Mouse (Mus musculus) left cerebral cortex, postnatal 10 days (tissue): Measurements from ENCODE around the gene Alkbh7. TPM values are rescaled to one million over a fixed set of nuclear protein-coding genes. Genes with fewer than 3 reads are reported as not detected.

Source experiments
- DNase-seq, 2 experiments: peaks; one replicate each; pipeline ENCODE4 v3.0.0; 2021 to 2022; ENCODE audit warnings: low spot score in 2 of 2, mixed read lengths in 1 of 2; ENCODE audit errors: extremely low spot score in 1 of 2
- intact Hi-C: fragments of 180-260 bp; cut with DNase I; formaldehyde crosslinking; loops from one replicate; pipeline ENCODE4 v1.15.1; 2025
- total RNA-seq, 2 experiments: library from RNA; stranded (reverse); gene quantifications; 2 replicates each; pipeline ENCODE4 v1.2.3; 2021

Gene Alkbh7
- total RNA-seq, 2 experiments from 2014 or later: 25.7 to 30.4 TPM

- DNase-seq: no peak
- intact Hi-C loops: no loop called here
Measured at GRCm38 (mm10) chr17:57012245-57012795, 15.2 kb downstream of the Alkbh7 start.

DNA sequence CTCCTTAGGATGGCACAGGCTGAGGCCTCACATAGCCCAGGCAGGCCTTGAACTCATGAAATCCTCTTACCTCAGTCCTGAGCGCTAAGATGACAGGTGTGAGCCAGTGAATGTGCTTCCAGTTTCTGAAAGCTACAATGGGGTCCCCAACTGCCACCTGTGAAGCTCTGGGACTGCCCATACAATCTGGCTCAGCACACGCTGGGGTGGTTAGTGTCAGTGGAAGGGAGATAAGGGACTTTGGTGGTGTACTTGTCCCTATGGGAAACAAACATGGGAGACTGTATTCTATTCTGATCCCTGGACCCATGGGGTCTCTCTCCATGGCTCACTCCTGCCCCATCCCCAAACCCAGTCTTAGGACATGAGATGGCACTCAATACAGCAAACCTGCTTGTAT, 22.6 kb downstream of the Alkbh7 start:
- intact Hi-C loops: no loop called here

DNA sequence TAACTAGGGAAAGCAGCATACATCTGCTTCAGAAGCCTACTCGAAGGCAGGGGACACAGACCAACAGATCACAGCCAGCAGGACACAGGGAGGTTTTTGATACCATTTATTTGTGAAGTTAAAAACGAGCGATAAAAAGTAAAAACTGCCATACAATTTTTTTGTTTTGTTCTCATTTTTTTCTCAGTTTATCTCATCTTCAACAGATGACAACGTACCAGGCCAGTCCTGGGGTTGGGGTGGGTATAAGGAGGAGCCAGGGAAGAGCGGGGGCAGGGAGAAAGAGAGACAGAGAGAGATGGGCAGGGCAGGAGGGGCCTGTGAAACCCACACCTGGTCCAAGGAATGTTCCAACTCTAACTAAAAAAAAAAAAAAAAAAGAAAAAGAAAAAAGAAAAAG, 23.8 kb downstream of the Alkbh7 start:
- intact Hi-C loops: no loop called here
- no peak for DNase-seq

More for the DNA sequence above, 22.6 kb downstream of the Alkbh7 start:
- DNase-seq: no peak

GRCm38 (mm10) chr17:57027471-57027870, 30.3 kb downstream of the Alkbh7 start:
- DNase-seq: no peak
- intact Hi-C loops: no loop called here

DNA sequence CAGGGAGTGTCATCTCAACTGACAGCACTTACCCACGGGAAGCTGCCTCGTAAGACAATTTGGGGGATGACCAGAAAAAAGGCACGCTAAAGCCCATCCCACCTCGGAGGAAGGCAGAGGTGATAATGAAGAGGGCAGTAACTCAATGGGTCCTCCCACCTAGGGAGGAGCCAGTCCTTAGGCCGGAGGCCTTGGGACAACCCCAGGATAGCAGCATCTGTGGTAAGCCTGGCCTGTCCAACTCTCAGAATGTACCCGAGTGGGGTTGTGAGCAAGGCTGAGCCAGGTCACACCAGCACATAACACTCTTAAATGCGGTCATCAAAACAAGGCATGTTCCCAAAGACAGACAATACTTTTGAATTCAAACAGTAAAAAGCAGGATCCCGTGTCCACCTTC, 32.6 kb downstream of the Alkbh7 start:
- intact Hi-C loops: no loop called here
- DNase-seq: peak in 1 of 2 experiments; percentile 24

DNA sequence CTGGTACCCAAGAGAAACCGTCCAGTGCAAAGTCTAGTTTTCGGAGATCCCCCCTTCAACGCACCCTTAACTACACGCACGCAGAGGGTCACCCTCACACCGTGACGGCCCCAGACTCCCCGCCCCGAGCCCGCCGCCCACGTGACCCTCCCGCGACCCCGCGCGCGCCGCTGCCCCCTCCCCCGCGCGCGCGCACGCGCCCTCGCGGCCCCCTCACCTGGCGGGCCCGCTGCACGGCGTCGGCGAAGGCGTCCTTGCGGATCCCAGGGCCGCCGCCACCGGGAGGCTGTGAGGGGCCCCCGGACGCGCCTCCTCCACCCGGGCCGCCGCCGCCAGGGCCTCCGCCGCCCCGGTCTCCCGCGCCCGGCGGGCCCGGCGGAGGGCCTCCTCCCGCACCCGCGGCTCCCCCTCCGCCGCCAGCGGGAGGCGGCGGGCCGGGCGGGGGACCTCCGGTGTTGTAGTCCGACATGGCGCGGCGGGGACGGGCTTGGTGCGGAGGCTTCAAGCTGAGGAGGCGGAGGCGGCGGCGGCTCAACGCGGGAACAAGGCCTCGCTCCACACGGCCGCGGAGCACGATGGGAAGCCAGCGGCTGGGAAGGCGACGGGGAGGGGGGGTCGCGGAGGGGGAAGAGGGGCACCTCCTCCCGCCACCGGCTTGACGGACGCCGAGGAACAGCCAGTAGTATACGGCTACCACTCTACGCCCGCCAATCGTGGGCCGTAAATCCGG, 34.0 kb downstream of the Alkbh7 start, which contains the start of gene Khsrp:
Gene Khsrp (minus strand): TSS at position 592 of the 730 bp plus-strand sequence.
- intact Hi-C loops: no loop called here

DNA sequence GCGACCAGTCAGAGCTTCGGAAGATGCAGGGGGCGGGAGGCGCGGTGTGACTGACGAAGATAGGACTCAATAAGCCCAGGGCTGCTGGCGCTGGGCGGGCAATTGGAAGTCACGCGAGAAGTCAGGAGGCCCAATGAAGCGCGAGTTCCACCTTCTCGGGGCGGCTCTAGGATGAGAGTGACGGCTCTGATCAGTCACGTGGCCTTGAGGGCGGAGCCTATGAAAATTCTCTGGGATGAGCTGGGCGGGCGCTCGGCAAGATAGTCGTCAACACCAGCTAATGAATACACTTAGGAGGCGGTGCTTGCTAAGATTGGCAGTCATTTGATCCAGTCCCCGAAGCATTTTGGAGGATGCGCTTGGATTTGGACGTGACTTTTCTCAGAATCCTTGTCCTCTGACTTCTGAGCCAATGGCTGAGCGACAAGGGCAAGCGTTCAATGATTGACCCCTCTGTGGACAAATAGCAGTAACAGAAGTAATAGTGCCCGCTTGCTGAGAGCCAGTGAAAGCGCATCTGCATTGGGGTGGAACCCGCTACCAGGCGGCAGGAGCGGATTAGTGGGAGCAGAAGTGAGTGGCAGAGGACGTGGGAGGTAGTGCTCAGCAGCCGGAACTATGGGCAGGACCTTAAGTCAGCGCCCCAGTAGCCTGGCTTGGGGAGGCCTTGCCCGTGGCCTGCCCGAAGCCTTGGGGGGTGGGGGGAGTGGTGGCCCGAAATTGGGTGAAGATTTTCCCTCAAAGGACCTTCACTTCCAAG, 34.7 kb downstream of the Alkbh7 start:
- intact Hi-C loops: no loop called here
- peak; percentile 100 for DNase-seq

More for the DNA sequence above, 34.0 kb downstream of the Alkbh7 start, which contains the start of gene Khsrp:
- peak in 1 of 2 experiments; percentile 80 for DNase-seq

DNA sequence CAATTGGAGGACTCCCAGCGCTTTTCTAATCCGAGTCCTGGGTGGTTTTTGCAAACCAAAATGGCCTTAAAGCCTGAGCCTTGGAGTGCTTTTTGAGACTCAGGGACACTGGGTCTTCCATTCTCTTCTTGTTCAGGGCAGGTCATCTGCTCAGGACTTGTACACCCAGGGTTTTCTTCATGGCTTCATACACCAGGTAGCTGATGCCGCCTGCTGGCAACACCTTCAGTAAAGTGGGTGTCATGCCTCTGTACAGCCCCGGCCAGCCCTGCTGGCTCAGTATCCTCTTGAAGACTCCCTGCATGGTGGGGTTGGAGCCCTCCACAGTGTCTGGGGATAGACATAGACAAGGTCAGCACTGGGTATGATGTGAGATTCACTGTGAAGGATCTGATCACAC, 35.7 kb downstream of the Alkbh7 start:
- DNase-seq: no peak
- intact Hi-C loops: no loop called here

DNA sequence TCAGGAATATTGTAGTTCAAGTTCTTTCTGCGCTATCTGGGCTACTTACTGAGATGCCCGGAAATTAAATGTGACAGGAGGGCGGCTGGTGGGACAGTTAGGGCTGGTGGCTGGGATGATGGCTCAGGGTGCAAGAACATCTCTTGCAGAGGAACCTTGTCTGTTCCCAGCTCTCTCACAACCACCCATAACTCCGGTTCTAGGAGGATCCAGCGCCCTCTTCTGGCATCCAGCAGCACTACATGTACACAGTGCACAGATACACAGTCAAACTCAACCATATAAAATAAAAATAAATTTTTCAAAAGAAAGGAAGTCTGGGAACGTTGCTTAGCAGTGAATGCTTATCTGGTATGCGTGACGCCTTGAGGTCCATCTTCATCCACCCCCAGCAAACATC, 41.8 kb downstream of the Alkbh7 start:
- intact Hi-C loops: no loop called here
- DNase-seq: no peak

DNA sequence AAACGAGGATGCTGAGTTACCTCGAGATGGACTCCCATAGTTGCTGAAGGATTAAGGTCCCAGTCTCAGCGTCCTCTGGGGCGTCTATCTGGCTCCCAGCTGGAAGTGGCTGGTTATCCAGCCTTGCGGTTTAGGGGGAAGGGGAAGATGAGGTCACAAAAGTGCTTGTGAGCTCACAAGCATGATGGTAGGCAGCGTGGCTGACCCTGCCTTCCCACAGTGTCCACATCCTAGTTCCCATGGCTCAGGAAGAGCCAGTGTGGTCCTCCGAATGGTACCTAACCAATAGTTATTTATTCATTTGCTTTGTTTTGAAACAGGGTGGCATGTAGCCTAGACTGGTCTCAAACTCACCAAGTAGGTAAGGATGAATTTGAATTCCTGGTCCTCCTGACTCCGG, 44.4 kb downstream of the Alkbh7 start, which contains the start of gene Slc25a41:
Gene Slc25a41 (minus strand): TSS at position 101 of the 400 bp plus-strand sequence.
- DNase-seq: no peak
- intact Hi-C loops: no loop called here

- DNase-seq: peak in 1 of 2 experiments; percentile 74
Measured at GRCm38 (mm10) chr17:57047406-57047805, 50.3 kb downstream of the Alkbh7 start.

GRCm38 (mm10) chr17:57048816-57049215, 51.7 kb downstream of the Alkbh7 start:
- intact Hi-C loops: no loop called here
- no peak for DNase-seq

More at GRCm38 (mm10) chr17:57047406-57047805, 50.3 kb downstream of the Alkbh7 start:
- intact Hi-C loops: no loop called here

Other genes with a start within 250 kb of the Alkbh7 start
- 1 to 10 TPM; 1.8 to 2.4 TPM for gene Nrtn, start 239.8 kb upstream of the Alkbh7 start, total RNA-seq
- gene Dus3l, start 232.6 kb upstream of the Alkbh7 start, total RNA-seq: 10 to 100 TPM; 75.4 to 76.4 TPM
- 1 to 10 TPM in 1 of 2 experiments, under 1 TPM in 1; 0.49 to 1.4 TPM for gene Prr22, start 227.1 kb upstream of the Alkbh7 start, total RNA-seq
- gene Rfx2, start 166.3 kb upstream of the Alkbh7 start, total RNA-seq: 1 to 10 TPM; 1.4 to 2.3 TPM
- gene Acsbg2, start 122.9 kb upstream of the Alkbh7 start, total RNA-seq: not detected
- under 1 TPM; 0.16 to 0.41 TPM for gene 1700061G19Rik, start 121.9 kb upstream of the Alkbh7 start, total RNA-seq
- gene Mllt1, start 61.9 kb upstream of the Alkbh7 start, total RNA-seq: 10 to 100 TPM; 66.2 to 78.3 TPM
- not detected for gene Acer1, start 15.2 kb upstream of the Alkbh7 start, total RNA-seq
- 10 to 100 TPM; 51.0 to 52.6 TPM for gene Clpp, start 7.0 kb upstream of the Alkbh7 start, total RNA-seq
- not detected for gene Pspn, start 2.7 kb downstream of the Alkbh7 start, total RNA-seq
- gene Gtf2f1, start 13.9 kb downstream of the Alkbh7 start, total RNA-seq: 10 to 100 TPM; 47.2 to 51.3 TPM
- gene Gm17949, start 14.1 kb downstream of the Alkbh7 start, total RNA-seq: under 1 TPM in 1 of 2 experiments, not detected in 1; 0.51 TPM
- 100 to 1,000 TPM; 118 to 122 TPM for gene Khsrp, start 34.2 kb downstream of the Alkbh7 start, total RNA-seq
- gene Slc25a41, start 44.3 kb downstream of the Alkbh7 start, total RNA-seq: under 1 TPM in 1 of 2 experiments, not detected in 1; 0.28 TPM
- under 1 TPM in 1 of 2 experiments, not detected in 1; 0.47 TPM for gene Crb3, start 61.8 kb downstream of the Alkbh7 start, total RNA-seq
- 100 to 1,000 TPM; 325 to 326 TPM for gene Slc25a23, start 62.5 kb downstream of the Alkbh7 start, total RNA-seq
- gene Dennd1c, start 81.2 kb downstream of the Alkbh7 start, total RNA-seq: 1 to 10 TPM; 1.4 to 1.6 TPM
- gene Tubb4a, start 90.4 kb downstream of the Alkbh7 start, total RNA-seq: 100 to 1,000 TPM; 519 to 556 TPM
- under 1 TPM; 0.43 to 0.55 TPM for gene Tnfsf9, start 108.0 kb downstream of the Alkbh7 start, total RNA-seq
- gene Cd70, start 152.4 kb downstream of the Alkbh7 start, total RNA-seq: not detected
- not detected for gene Tnfsf14, start 196.8 kb downstream of the Alkbh7 start, total RNA-seq
- under 1 TPM; 0.62 to 0.67 TPM for gene C3, start 230.8 kb downstream of the Alkbh7 start, total RNA-seq